Mouse (Mus musculus) kidney, adult 2 months (tissue): ENCODE measurements at regions not wholly inside any gene's neighbourhood (a gene's known extent, or its start where the extent isn't known, plus 50 kb on each side); places are given as distances from the start of the nearest gene placed in this dataset.

Experiments
- CTCF ChIP-seq: fragments of 200-500 bp; conservative IDR thresholded peaks from 2 replicates; pipeline ENCODE4 v1.5.1; 2011; ENCODE audit warnings: low read depth, mild to moderate bottlenecking, control low read depth, low read length, moderate library complexity, mixed read lengths; ENCODE audit not compliant: insufficient read depth, insufficient read length
- POLR2A ChIP-seq: fragments of 200-500 bp; IDR thresholded peaks from one replicate; pipeline ENCODE4 v1.6.1; 2011; ENCODE audit warnings: low read depth, low read length, control low read depth

DNA sequence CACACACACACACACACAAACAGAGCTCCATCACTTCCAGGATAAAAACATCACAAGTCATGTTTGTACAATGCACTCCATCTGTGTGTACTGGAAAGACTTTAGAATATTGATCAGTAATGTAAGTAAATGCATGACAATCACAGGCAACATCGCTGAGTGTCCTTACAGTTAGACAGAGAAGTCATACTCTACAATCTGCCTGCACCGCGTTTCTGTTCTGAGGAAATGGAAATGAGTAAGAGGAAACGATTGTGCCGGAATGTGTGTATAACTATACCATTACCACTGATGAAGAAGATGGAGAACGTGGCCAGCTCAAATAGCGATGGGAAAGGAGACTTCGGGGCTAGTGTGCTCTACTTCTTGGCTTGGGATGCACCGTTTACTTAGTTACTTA, 210.7 kb downstream of the Dusp6 start:
- no peak for TF ChIP-seq POLR2A
- TF ChIP-seq CTCF: no peak
